Mouse (Mus musculus): ENCODE measurements at regions not wholly inside any gene's neighbourhood (a gene's known extent, or its start where the extent isn't known, plus 50 kb on each side); places are given as distances from the start of the nearest gene placed in this dataset.

- TF ChIP-seq CTCF (IDR thresholded peaks at IDR 0.05; ENCODE audit: low read depth, low read length) (no peak), GATA1 (IDR thresholded peaks at IDR 0.05; ENCODE audit: borderline replicate concordance, low read length) (no peak)
These were observed 344.7 kb upstream of the Fam92a start for GRCm38 (mm10) chr4:12516497-12516896.
